Mouse (Mus musculus) heart, postnatal 0 days (tissue): Measurements from ENCODE around the gene Fam3b.

Experiments
- CTCF ChIP-seq: IDR thresholded peaks from 2 replicates; pipeline ENCODE4 v1.5.1; 2016; ENCODE audit warnings: antibody characterized with exemption, control low read depth, low read depth
- EP300 ChIP-seq: IDR thresholded peaks from 2 replicates; pipeline ENCODE4 v1.6.1; 2016; ENCODE audit warnings: antibody characterized with exemption, low read depth

- TF ChIP-seq CTCF (peak; percentile 90), EP300 (no peak)
These were observed 70.8 kb downstream of the Fam3b start for GRCm38 (mm10) chr16:97443670-97444263.
